Mouse (Mus musculus) ES-E14 (cell line): Measurements from ENCODE around the gene Tbc1d8.

Source experiments
- CHD2 ChIP-seq: IDR thresholded peaks from 2 replicates; pipeline ENCODE4 v1.6.1; 2014; ENCODE audit warnings: mild to moderate bottlenecking, low read depth, low read length, inconsistent platforms
- MAFK ChIP-seq: IDR thresholded peaks from 2 replicates; pipeline ENCODE4 v1.6.1; 2014; ENCODE audit warnings: mild to moderate bottlenecking, low read depth, low read length, inconsistent platforms; ENCODE audit not compliant: insufficient read depth
- ZC3H11A ChIP-seq: IDR thresholded peaks from 2 replicates; pipeline ENCODE4 v1.6.1; 2012; ENCODE audit warnings: low read depth, mild to moderate bottlenecking, inconsistent platforms, low read length, borderline replicate concordance
- ZNF384 ChIP-seq: IDR thresholded peaks from 2 replicates; pipeline ENCODE4 v1.6.1; 2012; ENCODE audit warnings: low read depth, low read length, inconsistent platforms

- TF ChIP-seq MAFK (no peak), ZNF384 (no peak), ZC3H11A (no peak), CHD2 (no peak)
These were observed 89.2 kb downstream of the Tbc1d8 start for GRCm38 (mm10) chr1:39389338-39389737.
